10 mouse cellular contexts compared by ENCODE assay signal in genomic region chr12:24928051-24928748, GRCm38 (mm10). TPM values are rescaled to one million over a fixed set of nuclear protein-coding genes. Genes with fewer than 3 reads are reported as not detected.
DNase-seq lines count a peak whose midpoint lies in the region; ATAC-seq lines count a peak whose summit lies in the region.
"Had no signal": no experiment of that assay in that cellular context is flagged by ENCODE, and none has a peak within 500 bp of the region (broad histone marks: within the 10 kb centered on the region; RNA-seq: fewer than 3 reads in every experiment).

No protein-coding gene starts in this region.

- no peak overlapping the region for H3K4me3 ChIP-seq in kidney, embryonic 14.5 days (ENCODE audit: low read length)
- no peak overlapping the region for H3K4me3 ChIP-seq in neural tube, embryonic 13.5 days
- H3K4me3 ChIP-seq: megakaryocyte, embryonic 14.5 days had no signal

- H3K4me2 ChIP-seq in kidney, embryonic 14.5 days (replicated peaks; ENCODE audit: low read depth, low read length): no peak overlapping the region
- H3K4me2 ChIP-seq in neural tube, embryonic 13.5 days: no peak overlapping the region

- H3K27ac ChIP-seq in kidney, embryonic 14.5 days (ENCODE audit: low read depth, low read length): no peak overlapping the region
- peak overlapping the region; percentile 78 for H3K27ac ChIP-seq in neural tube, embryonic 13.5 days (replicated peaks)

- WGBS in kidney, embryonic 14.5 days: 68% methylated on average over 18 of the region's 18 CpGs
- WGBS in neural tube, embryonic 13.5 days: 50% methylated on average over 18 of the region's 18 CpGs

- H3K9me3 ChIP-seq in kidney, embryonic 14.5 days (ENCODE audit: control insufficient read depth, low read length): no peaks in the 10 kb centered on the region
- no peaks in the 10 kb centered on the region for H3K9me3 ChIP-seq in neural tube, embryonic 13.5 days
- H3K9me3 ChIP-seq: G1E; megakaryocyte, embryonic 14.5 days had no signal

- no peak overlapping the region for H3K9ac ChIP-seq in kidney, embryonic 14.5 days (ENCODE audit: low read depth, low read length)
- no peak overlapping the region for H3K9ac ChIP-seq in neural tube, embryonic 13.5 days

- peaks cover 5% of the 10 kb centered on the region; the same call in 1 of the 2 replicates for H3K4me1 ChIP-seq in kidney, embryonic 14.5 days (ENCODE audit: control insufficient read depth, insufficient read depth, low read length)
- peaks cover 42% of the 10 kb centered on the region for H3K4me1 ChIP-seq in neural tube, embryonic 13.5 days (replicated peaks)

- peak; percentile 49 to 65 for DNase-seq in kidney, postnatal 4 days
- DNase-seq in layer of hippocampus, adult 9-10 months (ENCODE audit: low spot score): peak; percentile 74
- DNase-seq in thymus, postnatal 36 days: no peak
- DNase-seq in ovary, postnatal 10 days (ENCODE audit: low spot score): no peak
- DNase-seq in lung, postnatal 14 days: no peak

- no peaks in the 10 kb centered on the region for H3K27me3 ChIP-seq in kidney, embryonic 14.5 days (ENCODE audit: control insufficient read depth, insufficient read depth, low read length)
- no peaks in the 10 kb centered on the region for H3K27me3 ChIP-seq in neural tube, embryonic 13.5 days
- H3K27me3 ChIP-seq: megakaryocyte, embryonic 14.5 days had no signal

- no peak for ATAC-seq in kidney, embryonic 14.5 days (ENCODE audit: low FRiP score, low TSS enrichment)
- peak; percentile 84 for ATAC-seq in frontal cortex, adult (ENCODE audit: low TSS enrichment)
- peak; percentile 45; the same call in 1 of the 2 replicates for ATAC-seq in neural tube, embryonic 13.5 days (ENCODE audit: low read depth)

- H3K36me3 ChIP-seq in kidney, embryonic 14.5 days (ENCODE audit: control insufficient read depth, insufficient read depth, low read length): no peaks in the 10 kb centered on the region
- H3K36me3 ChIP-seq in neural tube, embryonic 13.5 days: peaks cover 4% of the 10 kb centered on the region

RNA-seq across cellular contexts. Expression of gene Kidins220, which starts 46.5 kb away (rescaled TPM):
- polyA plus RNA-seq in kidney, embryonic 14.5 days (2014; fragmentation: Nextera tagmentation; extraction: Ambion mirVana): 16.2 and 38.2 TPM in 2 replicates
- 108 and 113 TPM in 2 replicates for polyA plus RNA-seq in neural tube, embryonic 13.5 days (2015; fragmentation: Nextera tagmentation; extraction: Ambion mirVana)

Comparison
In these comparisons a context has a peak if more than half of its experiments do, and no peak if none do; other contexts are left out.
1. DNase-seq: peak in kidney, postnatal 4 days (2 of 2) and layer of hippocampus, adult 9-10 months (single experiment); none in thymus, postnatal 36 days (0 of 2), ovary, postnatal 10 days (single experiment) and lung, postnatal 14 days (single experiment).